Mouse (Mus musculus) embryonic facial prominence, embryonic 15.5 days (tissue): ENCODE results near the gene Sgms1. TPM values are rescaled to one million over a fixed set of nuclear protein-coding genes. Genes with fewer than 3 reads are reported as not detected.

ENCODE experiments used
- ATAC-seq: fragments of 200-750 bp; cut with Nextera tagmentation; 2 replicates; pipeline ENCODE4 v1.8.0; 2017; ENCODE audit warnings: low read depth, moderate TSS enrichment; ENCODE audit not compliant: insufficient number of reproducible peaks, low FRiP score, low TSS enrichment
- H3K27ac ChIP-seq: fragments of 300-500 bp; sonication (generic); replicated peaks from 2 replicates; pipeline ENCODE4 v1.5.1; 2015; ENCODE audit warnings: mild to moderate bottlenecking, inconsistent platforms
- H3K27me3 ChIP-seq: fragments of 300-500 bp; sonication (generic); 2 replicates; pipeline ENCODE4 v1.6.1; 2015; ENCODE audit warnings: inconsistent platforms
- H3K36me3 ChIP-seq: fragments of 300-500 bp; sonication (generic); 2 replicates; pipeline ENCODE4 v1.6.1; 2015; ENCODE audit warnings: mild to moderate bottlenecking, inconsistent platforms
- H3K4me1 ChIP-seq: fragments of 300-500 bp; sonication (generic); 2 replicates; pipeline ENCODE4 v1.6.1; 2015; ENCODE audit warnings: inconsistent platforms
- H3K4me2 ChIP-seq: fragments of 300-500 bp; sonication (generic); replicated peaks from 2 replicates; pipeline ENCODE4 v1.6.1; 2015; ENCODE audit warnings: mild to moderate bottlenecking, inconsistent platforms
- H3K4me3 ChIP-seq: fragments of 300-500 bp; sonication (generic); replicated peaks from 2 replicates; pipeline ENCODE4 v1.5.1; 2015; ENCODE audit warnings: mild to moderate bottlenecking, inconsistent platforms
- H3K9ac ChIP-seq: fragments of 300-500 bp; sonication (generic); 2 replicates; pipeline ENCODE4 v1.6.1; 2015; ENCODE audit warnings: inconsistent platforms
- H3K9me3 ChIP-seq: fragments of 300-500 bp; sonication (generic); replicated peaks from 2 replicates; pipeline ENCODE4 v1.6.1; 2016; ENCODE audit warnings: inconsistent platforms
- WGBS: fragments of 180-500 bp; shearing (Covaris S2); methylation state at CpG from one replicate; pipeline ENCODE4 v1.1.7; 2015; 5-methylcytosine and 5-hydroxymethylcytosine counted together
- polyA plus RNA-seq: library from polyadenylated mRNA; unstranded; fragments of >200 nt; fragmentation: Nextera tagmentation; extraction: Ambion mirVana; gene quantifications from 2 replicates; pipeline ENCODE4 v1.2.1, GENCODE M21; 2015

The Sgms1 gene
- polyA plus RNA-seq, 1 experiment from 2014 or later, result 38.8 TPM

GRCm38 (mm10) chr19:32118496-32118895 lies 271.0 kb downstream of the Sgms1 start:
- H3K27me3 ChIP-seq, result no peaks in the 10 kb centered on the region
- H3K4me3 ChIP-seq, result no peak overlapping the region
- H3K27ac ChIP-seq, result no peak overlapping the region
- H3K9ac ChIP-seq, result no peak overlapping the region
- no peak for ATAC-seq
- peaks cover 4% of the 10 kb centered on the region; the same call in 1 of the 2 replicates for H3K36me3 ChIP-seq
- no peaks in the 10 kb centered on the region for H3K4me1 ChIP-seq
- 81% methylated on average over 3 of the region's 3 CpGs for WGBS
- H3K4me2 ChIP-seq, result no peak overlapping the region
- no peaks in the 10 kb centered on the region for H3K9me3 ChIP-seq

- WGBS, result 77% methylated on average over 6 of the region's 6 CpGs
- Histone ChIP-seq H3K36me3 (peaks cover 4% of the 10 kb centered on the region; the same call in 1 of the 2 replicates), H3K9ac (no peak overlapping the region), H3K4me1 (no peaks in the 10 kb centered on the region), H3K27ac (no peak overlapping the region), H3K27me3 (no peaks in the 10 kb centered on the region), H3K4me2 (no peak overlapping the region), H3K4me3 (no peak overlapping the region), H3K9me3 (no peaks in the 10 kb centered on the region)
- no peak for ATAC-seq
These were observed 272.0 kb downstream of the Sgms1 start for GRCm38 (mm10) chr19:32117484-32118018.

- Histone ChIP-seq H3K27ac (no peak overlapping the region), H3K4me2 (no peak overlapping the region), H3K9me3 (no peaks in the 10 kb centered on the region), H3K9ac (no peak overlapping the region), H3K4me1 (0 out of 2 replicates have a peak, but pooled peaks cover under 1% of the 10 kb centered on the region), H3K27me3 (no peaks in the 10 kb centered on the region), H3K36me3 (no peaks in the 10 kb centered on the region), H3K4me3 (no peak overlapping the region)
- 76% methylated on average over 8 of the region's 8 CpGs for WGBS
- ATAC-seq, result no peak
These were observed 277.4 kb downstream of the Sgms1 start for GRCm38 (mm10) chr19:32111866-32112790.

- Histone ChIP-seq H3K27ac (peak within 1 kb of the TSS; percentile 95), H3K4me2 (peak within 1 kb of the TSS; percentile 49), H3K36me3 (no peaks in the 10 kb centered on the region), H3K27me3 (no peaks in the 10 kb centered on the region), H3K4me3 (peak within 1 kb of the TSS; percentile 68), H3K9ac (peak within 1 kb of the TSS; percentile 60), H3K4me1 (peaks cover 9% of the 10 kb centered on the region; the same call in 1 of the 2 replicates), H3K9me3 (no peaks in the 10 kb centered on the region)
- ATAC-seq, result peak; percentile 94
- under 1% methylated on average over 28 of the region's 28 CpGs for WGBS
These were observed 281.7 kb downstream of the Sgms1 start, which contains the start of gene Asah2 for GRCm38 (mm10) chr19:32107771-32108306. Asah2 (minus strand) TSS chr19:32108211.

- ATAC-seq, result no peak
- 0 out of 2 replicates have a peak overlapping the region, but pooled peaks have one; percentile 95 for H3K27ac ChIP-seq
- no peak overlapping the region for H3K9ac ChIP-seq
- H3K9me3 ChIP-seq, result no peaks in the 10 kb centered on the region
- 84% methylated on average over 2 of the region's 2 CpGs for WGBS
- no peaks in the 10 kb centered on the region for H3K36me3 ChIP-seq
- peak overlapping the region; percentile 68; the same call in 1 of the 2 replicates for H3K4me3 ChIP-seq
- H3K4me1 ChIP-seq, result peaks cover 11% of the 10 kb centered on the region; the same call in 1 of the 2 replicates
- no peaks in the 10 kb centered on the region for H3K27me3 ChIP-seq
- H3K4me2 ChIP-seq, result peak overlapping the region; percentile 49
These were observed 282.8 kb downstream of the Sgms1 start for GRCm38 (mm10) chr19:32106750-32107149.

GRCm38 (mm10) chr19:32104217-32104616 lies 285.3 kb downstream of the Sgms1 start:
- Histone ChIP-seq H3K4me2 (no peak overlapping the region), H3K4me3 (no peak overlapping the region), H3K36me3 (no peaks in the 10 kb centered on the region), H3K27me3 (no peaks in the 10 kb centered on the region), H3K4me1 (peaks cover 11% of the 10 kb centered on the region; the same call in 1 of the 2 replicates), H3K9ac (no peak overlapping the region), H3K27ac (no peak overlapping the region), H3K9me3 (no peaks in the 10 kb centered on the region)
- WGBS, result 64% methylated on average over 4 of the region's 4 CpGs
- ATAC-seq, result no peak

GRCm38 (mm10) chr19:32102976-32103300 lies 286.6 kb downstream of the Sgms1 start:
- Histone ChIP-seq H3K4me1 (peaks cover 11% of the 10 kb centered on the region; the same call in 1 of the 2 replicates), H3K27me3 (no peaks in the 10 kb centered on the region), H3K9me3 (no peaks in the 10 kb centered on the region), H3K9ac (no peak overlapping the region), H3K27ac (no peak overlapping the region), H3K36me3 (no peaks in the 10 kb centered on the region), H3K4me3 (no peak overlapping the region), H3K4me2 (peak overlapping the region; percentile 13)
- WGBS, result 8% methylated on average over 9 of the region's 9 CpGs
- ATAC-seq, result 0 out of 2 replicates have a peak, but pooled peaks have one; percentile 6

GRCm38 (mm10) chr19:32102294-32102975 lies 287.1 kb downstream of the Sgms1 start:
- 25% methylated on average over 18 of the region's 18 CpGs for WGBS
- H3K27me3 ChIP-seq, result no peaks in the 10 kb centered on the region
- H3K27ac ChIP-seq, result no peak overlapping the region
- peak overlapping the region; percentile 13 for H3K4me2 ChIP-seq
- no peaks in the 10 kb centered on the region for H3K36me3 ChIP-seq
- no peaks in the 10 kb centered on the region for H3K9me3 ChIP-seq
- no peak overlapping the region for H3K9ac ChIP-seq
- no peak for ATAC-seq
- no peak overlapping the region for H3K4me3 ChIP-seq
- H3K4me1 ChIP-seq, result peaks cover 11% of the 10 kb centered on the region; the same call in 1 of the 2 replicates

GRCm38 (mm10) chr19:32098582-32098981 lies 290.9 kb downstream of the Sgms1 start:
- no peak overlapping the region for H3K27ac ChIP-seq
- 0 out of 2 replicates have a peak, but pooled peaks cover 5% of the 10 kb centered on the region for H3K4me1 ChIP-seq
- 75% methylated on average over 3 of the region's 3 CpGs for WGBS
- H3K4me3 ChIP-seq, result no peak overlapping the region
- no peaks in the 10 kb centered on the region for H3K27me3 ChIP-seq
- no peaks in the 10 kb centered on the region for H3K9me3 ChIP-seq
- no peak overlapping the region for H3K9ac ChIP-seq
- no peak overlapping the region for H3K4me2 ChIP-seq
- ATAC-seq, result no peak
- no peaks in the 10 kb centered on the region for H3K36me3 ChIP-seq

GRCm38 (mm10) chr19:32092358-32092757 lies 297.2 kb downstream of the Sgms1 start:
- Histone ChIP-seq H3K27ac (no peak overlapping the region), H3K27me3 (no peaks in the 10 kb centered on the region), H3K4me1 (no peaks in the 10 kb centered on the region), H3K36me3 (no peaks in the 10 kb centered on the region), H3K4me3 (no peak overlapping the region), H3K9me3 (no peaks in the 10 kb centered on the region), H3K4me2 (no peak overlapping the region), H3K9ac (no peak overlapping the region)
- WGBS, result 86% methylated on average over 4 of the region's 4 CpGs
- ATAC-seq, result no peak

- no peak for ATAC-seq
- Histone ChIP-seq H3K9me3 (no peaks in the 10 kb centered on the region), H3K27me3 (no peaks in the 10 kb centered on the region), H3K36me3 (no peaks in the 10 kb centered on the region), H3K4me1 (no peaks in the 10 kb centered on the region), H3K27ac (no peak overlapping the region), H3K4me2 (no peak overlapping the region), H3K9ac (no peak overlapping the region), H3K4me3 (no peak overlapping the region)
- WGBS, result 91% methylated on average over 4 of the region's 4 CpGs
These were observed 298.7 kb downstream of the Sgms1 start for GRCm38 (mm10) chr19:32090804-32091203.
